Mouse (Mus musculus) erythroblast, adult 5-6 weeks (primary cell): Measurements from ENCODE around the gene Mov10l1. TPM values are rescaled to one million over a fixed set of nuclear protein-coding genes. Genes with fewer than 3 reads are reported as not detected.

ENCODE experiments used
- ATAC-seq: replicated peaks from 2 replicates; pipeline ENCODE4 v1.8.0; 2016; ENCODE audit warnings: moderate number of reproducible peaks, mild to moderate bottlenecking, moderate TSS enrichment, inconsistent platforms; ENCODE audit not compliant: poor library complexity, low FRiP score, severe bottlenecking
- total RNA-seq, 2 experiments: library from RNA; stranded (forward) in 1 of 2; stranded (reverse) in 1 of 2; fragments of 150-400 nt in 1 of 2; fragments of 200-764, 138-1000 nt in 1 of 2; gene quantifications; 2 replicates each; pipeline versions ENCODE4 v1.2.3 to v1.2.4; 2015 to 2017; ENCODE audit warnings: low replicate concordance in 2 of 2

Mov10l1 gene
- total RNA-seq, 2 experiments from 2014 or later = not detected

- no peak for ATAC-seq
These were observed 87.9 kb downstream of the Mov10l1 start for GRCm38 (mm10) chr15:89070606-89071005.

GRCm38 (mm10) chr15:89073993-89074603, 91.4 kb downstream of the Mov10l1 start:
- ATAC-seq = no peak

- no peak for ATAC-seq
These were observed 92.1 kb downstream of the Mov10l1 start, which contains the start of gene Trabd for GRCm38 (mm10) chr15:89074613-89075477. TSS of gene Trabd (plus strand) at chr15:89075124.

GRCm38 (mm10) chr15:89075478-89076147, 92.9 kb downstream of the Mov10l1 start:
- peak; percentile 68 for ATAC-seq

GRCm38 (mm10) chr15:89076156-89076731, 93.5 kb downstream of the Mov10l1 start:
- ATAC-seq = 0 out of 2 replicates have a peak, but pooled peaks have one; percentile 22

- ATAC-seq = peak; percentile 70
These were observed 95.6 kb downstream of the Mov10l1 start for GRCm38 (mm10) chr15:89078208-89078836.

GRCm38 (mm10) chr15:89083906-89084305, 101.2 kb downstream of the Mov10l1 start:
- ATAC-seq = no peak

- ATAC-seq = no peak
These were observed 102.1 kb downstream of the Mov10l1 start for GRCm38 (mm10) chr15:89084826-89085225.

GRCm38 (mm10) chr15:89088607-89089247, 106.0 kb downstream of the Mov10l1 start, which contains the start of gene Selenoo:
TSS of gene Selenoo (plus strand) at chr15:89089084.
- ATAC-seq = peak; percentile 97

- ATAC-seq = 0 out of 2 replicates have a peak, but pooled peaks have one; percentile 25
These were observed 106.7 kb downstream of the Mov10l1 start for GRCm38 (mm10) chr15:89089248-89090051.

- no peak for ATAC-seq
These were observed 108.0 kb downstream of the Mov10l1 start for GRCm38 (mm10) chr15:89090662-89091061.

GRCm38 (mm10) chr15:89092181-89092580, 109.5 kb downstream of the Mov10l1 start:
- ATAC-seq = no peak

GRCm38 (mm10) chr15:89097450-89097849, 114.7 kb downstream of the Mov10l1 start:
- ATAC-seq = no peak

GRCm38 (mm10) chr15:89098616-89099015, 115.9 kb downstream of the Mov10l1 start:
- no peak for ATAC-seq

- no peak for ATAC-seq
These were observed 118.1 kb downstream of the Mov10l1 start for GRCm38 (mm10) chr15:89100823-89101222.

GRCm38 (mm10) chr15:89102646-89103045, 119.9 kb downstream of the Mov10l1 start:
- ATAC-seq = no peak

GRCm38 (mm10) chr15:89103921-89104320, 121.2 kb downstream of the Mov10l1 start:
- no peak for ATAC-seq

GRCm38 (mm10) chr15:89104425-89104824, 121.7 kb downstream of the Mov10l1 start:
- ATAC-seq = no peak
